Mouse (Mus musculus): ENCODE data around the gene Pacs2. TPM values are rescaled to one million over a fixed set of nuclear protein-coding genes. Genes with fewer than 3 reads are reported as not detected.

Pacs2 gene
- total RNA-seq, 2 experiments from 2014 or later, result 70.4 to 74.2 TPM

GRCm38 (mm10) chr12:113004993-113005392 lies 9.3 kb upstream of the Pacs2 start:
- intact Hi-C loops (cut with DNase I), result loop anchor here (2.0 kb wide), 1 partner anchor 98 kb away; no protein-coding TSS in a partner anchor
- DNase-seq (ENCODE audit: low spot score in 2 of 2), result peak; percentile 37 to 49

GRCm38 (mm10) chr12:113011702-113012360 lies 2.5 kb upstream of the Pacs2 start:
- intact Hi-C loops (cut with DNase I), result no loop called here
- DNase-seq (ENCODE audit: low spot score in 2 of 2), result no peak

GRCm38 (mm10) chr12:113012443-113012842 lies 1.9 kb upstream of the Pacs2 start:
- intact Hi-C loops (cut with DNase I), result no loop called here
- DNase-seq (ENCODE audit: low spot score in 2 of 2), result no peak

GRCm38 (mm10) chr12:113013021-113013491 lies 1.3 kb upstream of the Pacs2 start:
- intact Hi-C loops (cut with DNase I), result no loop called here
- peak; percentile 20 to 26 for DNase-seq (ENCODE audit: low spot score in 2 of 2)

GRCm38 (mm10) chr12:113014561-113015556 lies 551 bp downstream of the Pacs2 start:
- peak; percentile 37 to 57 for DNase-seq (ENCODE audit: low spot score in 2 of 2)
- intact Hi-C loops (cut with DNase I), result loop anchor here (2.0 kb wide), 1 partner anchor 60 kb away; the partner anchor contains the start of gene Tex22

GRCm38 (mm10) chr12:113015956-113016355 lies 1.6 kb downstream of the Pacs2 start:
- DNase-seq (ENCODE audit: low spot score in 2 of 2), result no peak
- intact Hi-C loops (cut with DNase I), result loop anchor here (2.0 kb wide), 1 partner anchor 59 kb away; the partner anchor contains the start of gene Tex22

GRCm38 (mm10) chr12:113016976-113017375 lies 2.7 kb downstream of the Pacs2 start:
- peak; percentile 81 to 86 for DNase-seq (ENCODE audit: low spot score in 2 of 2)
- intact Hi-C loops (cut with DNase I), result no loop called here

GRCm38 (mm10) chr12:113017429-113017984 lies 3.2 kb downstream of the Pacs2 start:
- intact Hi-C loops (cut with DNase I), result no loop called here
- no peak for DNase-seq (ENCODE audit: low spot score in 2 of 2)

- DNase-seq (ENCODE audit: low spot score in 2 of 2), result no peak
- intact Hi-C loops (cut with DNase I), result no loop called here
Observed at GRCm38 (mm10) chr12:113018763-113019162, 4.5 kb downstream of the Pacs2 start.

- DNase-seq (ENCODE audit: low spot score in 2 of 2), result no peak
- intact Hi-C loops (cut with DNase I), result no loop called here
Observed at GRCm38 (mm10) chr12:113021488-113021887, 7.2 kb downstream of the Pacs2 start.

GRCm38 (mm10) chr12:113023082-113023481 lies 8.8 kb downstream of the Pacs2 start:
- no peak for DNase-seq (ENCODE audit: low spot score in 2 of 2)
- intact Hi-C loops (cut with DNase I), result no loop called here

- intact Hi-C loops (cut with DNase I), result no loop called here
- DNase-seq (ENCODE audit: low spot score in 2 of 2), result no peak
Observed at GRCm38 (mm10) chr12:113026557-113026956, 12.2 kb downstream of the Pacs2 start.

GRCm38 (mm10) chr12:113027495-113027894 lies 13.2 kb downstream of the Pacs2 start:
- no peak for DNase-seq (ENCODE audit: low spot score in 2 of 2)
- intact Hi-C loops (cut with DNase I), result no loop called here

- no peak for DNase-seq (ENCODE audit: low spot score in 2 of 2)
- intact Hi-C loops (cut with DNase I), result no loop called here
Observed at GRCm38 (mm10) chr12:113028067-113028466, 13.8 kb downstream of the Pacs2 start.

- DNase-seq (ENCODE audit: low spot score in 2 of 2), result no peak
- intact Hi-C loops (cut with DNase I), result no loop called here
Observed at GRCm38 (mm10) chr12:113028898-113029297, 14.6 kb downstream of the Pacs2 start.

GRCm38 (mm10) chr12:113030046-113030445 lies 15.7 kb downstream of the Pacs2 start:
- no peak for DNase-seq (ENCODE audit: low spot score in 2 of 2)
- intact Hi-C loops (cut with DNase I), result no loop called here

- DNase-seq (ENCODE audit: low spot score in 2 of 2), result no peak
- intact Hi-C loops (cut with DNase I), result no loop called here
Observed at GRCm38 (mm10) chr12:113030993-113031392, 16.7 kb downstream of the Pacs2 start.

- DNase-seq (ENCODE audit: low spot score in 2 of 2), result no peak
- intact Hi-C loops (cut with DNase I), result no loop called here
Observed at GRCm38 (mm10) chr12:113031441-113031840, 17.1 kb downstream of the Pacs2 start.

- intact Hi-C loops (cut with DNase I), result no loop called here
- no peak for DNase-seq (ENCODE audit: low spot score in 2 of 2)
Observed at GRCm38 (mm10) chr12:113032296-113033250, 18.3 kb downstream of the Pacs2 start.

Measured in left cerebral cortex, postnatal 36 days (tissue).